Mouse (Mus musculus): Measurements from ENCODE around the gene Insl3.
A peak's percentile ranks its signal among the peaks of the same experiment; 100 is the strongest.

Gene Insl3

GRCm38 (mm10) chr8:71689028-71689427 lies at the start of gene Insl3:
TSS of gene Insl3 (plus strand) at chr8:71689214.
- no peak for DNase-seq (ENCODE audit: low read depth, low spot score)

- DNase-seq (ENCODE audit: low read depth, low spot score) = no peak
Measured at GRCm38 (mm10) chr8:71639318-71639717, 49.7 kb upstream of the Insl3 start.

- DNase-seq (ENCODE audit: low read depth, low spot score) = no peak
Measured at GRCm38 (mm10) chr8:71645510-71645909, 43.5 kb upstream of the Insl3 start.

DNA sequence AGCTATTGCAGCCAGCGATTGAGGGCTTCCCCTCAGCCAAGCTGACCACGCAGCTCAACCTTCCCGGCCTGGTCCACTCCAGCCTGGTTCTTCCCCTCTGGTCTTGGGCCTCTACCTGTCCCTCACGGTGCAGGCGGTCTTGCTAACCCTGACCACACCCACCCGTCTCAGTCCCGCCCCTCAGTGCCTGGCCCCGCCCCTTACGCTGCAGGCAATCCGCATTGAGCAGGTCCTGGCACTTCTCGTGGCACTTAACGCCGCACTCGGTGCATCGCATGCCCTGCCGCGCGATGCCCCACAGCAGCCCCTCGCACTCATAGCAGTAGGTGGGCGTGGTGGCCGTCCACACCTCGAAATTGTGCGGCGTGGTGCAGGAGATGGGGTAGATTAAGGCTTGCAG lies 34.4 kb upstream of the Insl3 start:
- peak; percentile 77 for DNase-seq (ENCODE audit: low read depth, low spot score)

DNA sequence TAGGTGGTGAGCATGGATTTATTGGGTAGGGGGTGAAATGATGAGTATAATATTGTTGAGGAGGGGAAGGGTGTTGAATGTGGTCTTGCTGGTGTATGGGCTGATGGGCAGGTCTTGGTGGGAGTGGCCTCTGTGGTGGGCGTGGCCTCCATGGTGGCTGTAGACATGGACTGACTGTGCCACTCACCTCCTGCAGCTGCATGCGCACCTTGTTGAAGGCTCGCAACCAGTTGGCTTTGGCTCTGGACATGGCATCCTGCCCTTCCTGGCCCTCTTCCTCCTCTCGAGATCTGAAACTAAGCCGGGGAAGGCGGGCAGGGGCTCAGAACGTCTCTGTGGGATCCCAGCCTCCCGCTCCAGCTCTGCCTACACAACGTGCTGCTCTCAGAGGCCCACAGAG lies 31.2 kb upstream of the Insl3 start:
- no peak for DNase-seq (ENCODE audit: low read depth, low spot score)

- DNase-seq (ENCODE audit: low read depth, low spot score) = no peak
Measured at GRCm38 (mm10) chr8:71658515-71659049, 30.4 kb upstream of the Insl3 start.

DNA sequence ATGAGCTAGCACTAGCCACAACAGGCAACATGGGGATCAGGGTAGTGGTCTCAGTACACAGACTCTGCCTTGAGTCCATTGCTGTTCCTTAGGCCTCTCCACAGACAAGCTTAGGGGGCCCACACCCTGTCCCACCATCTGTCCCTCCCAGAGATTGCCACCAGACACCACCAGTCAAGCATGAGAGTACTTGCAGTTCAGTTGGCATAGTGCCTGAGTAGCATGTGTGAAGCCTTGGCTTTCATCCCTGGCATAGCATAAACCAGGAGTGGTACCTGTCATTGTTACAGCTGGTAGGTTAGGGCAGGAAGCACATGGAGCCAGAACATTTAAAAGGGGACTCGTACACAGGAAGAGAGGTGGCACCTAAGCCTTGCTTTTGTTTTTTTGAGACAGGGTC lies 29.3 kb upstream of the Insl3 start:
- no peak for DNase-seq (ENCODE audit: low read depth, low spot score)

DNA sequence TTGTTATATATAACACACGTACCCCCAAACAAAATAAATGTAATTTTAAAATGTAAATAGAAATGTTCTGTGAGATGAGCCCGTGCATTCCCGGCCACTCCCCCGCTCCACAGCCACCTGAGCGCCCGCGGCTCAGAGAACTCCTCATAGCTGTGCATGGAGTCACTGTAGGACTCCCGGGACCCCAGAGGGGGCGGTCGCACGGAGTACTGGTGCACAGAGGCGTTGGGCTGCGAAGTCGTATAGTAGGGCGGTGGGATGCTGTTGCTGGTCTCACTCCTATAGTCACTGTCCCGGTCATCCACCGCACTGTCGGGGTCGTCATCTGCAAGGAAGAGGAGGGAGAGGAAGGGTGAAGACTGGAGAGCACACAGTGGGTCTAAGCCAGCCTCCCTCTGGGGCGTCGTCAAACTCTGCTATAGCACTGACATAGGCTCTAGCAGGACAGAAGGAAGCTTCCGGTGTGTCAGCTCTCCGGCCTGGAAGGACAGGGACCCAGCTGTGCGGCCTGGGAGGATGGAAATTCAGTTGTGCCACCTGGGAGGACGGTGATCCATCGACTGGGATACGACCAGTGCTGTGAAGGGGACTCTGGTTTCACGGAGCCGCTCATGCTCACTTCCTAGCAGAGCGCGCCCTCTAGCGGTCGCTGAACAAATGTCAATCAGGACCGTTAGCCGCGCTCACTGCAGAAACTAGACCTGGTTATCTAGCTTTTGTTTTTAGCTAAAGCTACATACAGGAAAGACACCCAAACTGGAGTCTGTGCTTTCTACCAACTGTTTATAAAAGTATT lies 28.5 kb upstream of the Insl3 start:
- DNase-seq (ENCODE audit: low read depth, low spot score) = peak; percentile 94

GRCm38 (mm10) chr8:71665331-71666130 lies 23.5 kb upstream of the Insl3 start:
- peak; percentile 98 for DNase-seq (ENCODE audit: low read depth, low spot score)

- no peak for DNase-seq (ENCODE audit: low read depth, low spot score)
Measured at GRCm38 (mm10) chr8:71666855-71667254, 22.2 kb upstream of the Insl3 start.

DNA sequence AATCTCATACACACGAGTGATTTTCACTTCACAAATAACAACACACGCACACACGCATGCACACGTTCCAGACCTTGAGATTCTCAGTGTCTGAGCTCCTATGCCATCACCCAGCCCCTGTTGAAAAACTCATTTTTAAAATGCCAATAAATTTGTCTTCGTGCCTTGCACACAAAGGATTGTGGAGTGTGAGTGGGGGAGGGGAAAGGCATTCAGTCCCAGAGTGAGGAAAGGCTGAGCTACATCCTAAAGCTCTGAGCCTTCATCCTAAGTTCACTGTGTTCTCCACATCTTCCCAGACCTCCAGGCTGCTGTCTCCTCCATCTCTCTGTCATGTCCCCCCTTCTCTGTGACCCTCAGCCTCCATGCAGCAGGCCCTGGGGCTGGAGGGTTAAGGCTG lies 21.8 kb upstream of the Insl3 start:
- no peak for DNase-seq (ENCODE audit: low read depth, low spot score)

DNA sequence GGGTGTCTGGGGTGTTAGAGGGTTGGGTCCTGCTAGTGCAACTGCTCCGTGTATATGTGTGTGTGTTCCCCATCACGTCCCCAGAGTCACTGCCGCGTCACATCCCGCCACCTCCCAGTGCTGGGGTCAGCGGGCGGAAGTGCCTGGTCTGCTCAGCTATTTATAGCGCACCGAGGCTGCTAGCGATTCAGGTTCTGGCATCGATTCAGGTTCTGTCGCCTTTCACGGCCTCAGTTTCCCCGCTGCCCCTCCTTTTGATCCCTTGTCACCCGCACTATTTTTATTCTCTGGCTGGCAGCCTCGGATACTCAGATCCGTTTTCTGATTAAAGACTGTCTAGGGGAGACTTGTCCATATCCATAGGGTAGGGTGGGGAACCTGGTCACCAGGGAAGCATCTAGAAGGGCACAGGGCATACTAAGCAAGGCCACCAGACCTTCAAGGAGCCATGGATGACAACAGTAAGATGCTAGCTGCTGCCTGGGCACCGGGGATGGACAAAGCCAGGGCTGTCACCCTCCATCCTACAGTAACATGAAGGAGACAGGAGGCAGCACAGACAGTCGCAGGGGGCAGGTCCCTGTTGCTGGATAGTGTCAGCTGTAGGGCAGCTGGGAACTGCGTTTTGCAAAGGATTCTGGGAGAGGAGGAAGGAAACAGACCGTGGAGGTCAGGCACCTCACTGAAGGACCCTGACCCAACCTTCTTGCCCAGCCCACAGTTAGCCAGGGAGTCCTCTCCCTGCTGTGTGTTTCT lies 20.6 kb upstream of the Insl3 start:
- no peak for DNase-seq (ENCODE audit: low read depth, low spot score)

DNA sequence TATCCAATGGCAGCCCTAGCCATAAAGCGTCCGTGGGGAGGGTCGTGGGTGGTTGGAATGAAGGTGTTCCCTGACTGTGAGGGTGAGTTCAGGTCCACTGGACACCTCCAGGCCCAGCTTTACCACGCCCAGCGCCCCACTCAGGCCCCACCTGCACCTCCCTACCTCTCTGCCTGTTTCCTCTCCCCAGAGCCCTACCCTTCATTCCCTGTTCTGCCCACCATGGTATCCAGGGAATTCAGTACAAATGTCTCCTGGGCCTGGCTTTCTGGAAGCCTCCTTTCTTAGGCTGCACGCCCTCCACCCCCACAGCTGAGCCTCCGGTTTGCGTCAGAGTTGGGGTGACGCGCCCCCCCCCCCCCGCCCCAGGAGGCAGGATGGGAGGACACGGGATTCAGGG lies 18.8 kb upstream of the Insl3 start:
- DNase-seq (ENCODE audit: low read depth, low spot score) = no peak

GRCm38 (mm10) chr8:71670621-71671548 lies 18.1 kb upstream of the Insl3 start:
- peak; percentile 96 for DNase-seq (ENCODE audit: low read depth, low spot score)

DNA sequence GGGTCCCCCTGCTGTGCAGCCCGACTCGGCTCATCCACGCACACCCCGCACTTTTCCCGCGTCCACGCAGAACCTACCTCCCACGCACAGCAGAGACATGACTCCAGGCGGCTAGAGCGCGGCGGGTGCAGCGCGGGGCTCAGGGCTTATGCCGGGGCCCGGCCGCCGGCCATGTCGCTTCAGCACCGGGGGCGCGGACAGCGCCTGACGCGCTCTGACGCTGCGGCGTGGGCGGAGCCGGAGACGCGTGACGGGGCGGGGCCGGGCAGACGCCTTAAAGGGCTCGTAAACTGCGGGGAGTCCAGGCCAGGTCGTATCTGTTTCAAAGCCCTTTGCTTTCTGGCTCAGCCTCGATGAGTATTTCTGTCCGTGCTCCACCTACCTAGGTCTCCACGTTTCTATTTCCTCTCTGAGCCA lies 17.5 kb upstream of the Insl3 start, which contains the start of gene Unc13a:
TSS of gene Unc13a (minus strand) at position 209 of the 417 bp plus-strand sequence.
- peak; percentile 93 for DNase-seq (ENCODE audit: low read depth, low spot score)

- DNase-seq (ENCODE audit: low read depth, low spot score) = no peak
Measured at GRCm38 (mm10) chr8:71672168-71672735, 16.8 kb upstream of the Insl3 start.

DNA sequence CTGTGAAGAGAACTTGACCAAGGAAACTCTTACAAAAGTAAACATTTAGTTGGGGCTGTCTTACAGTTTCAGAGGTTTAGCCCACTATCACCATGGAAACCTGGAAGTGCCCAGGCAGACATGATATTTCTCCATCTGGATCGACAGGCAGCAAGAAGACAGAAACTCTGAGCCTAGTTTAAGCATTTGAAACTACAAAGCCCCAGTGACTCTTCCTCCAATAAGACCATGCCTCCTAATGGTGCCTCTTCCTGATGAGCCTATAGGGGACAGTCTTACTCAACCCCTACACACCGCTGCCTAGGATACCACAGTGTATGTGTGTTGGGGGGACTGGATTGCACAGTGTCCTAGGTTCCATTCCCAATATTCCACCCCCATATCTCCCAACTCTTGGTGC lies 14.9 kb upstream of the Insl3 start:
- peak; percentile 69 for DNase-seq (ENCODE audit: low read depth, low spot score)

- no peak for DNase-seq (ENCODE audit: low read depth, low spot score)
Measured at GRCm38 (mm10) chr8:71675456-71676019, 13.5 kb upstream of the Insl3 start.

DNA sequence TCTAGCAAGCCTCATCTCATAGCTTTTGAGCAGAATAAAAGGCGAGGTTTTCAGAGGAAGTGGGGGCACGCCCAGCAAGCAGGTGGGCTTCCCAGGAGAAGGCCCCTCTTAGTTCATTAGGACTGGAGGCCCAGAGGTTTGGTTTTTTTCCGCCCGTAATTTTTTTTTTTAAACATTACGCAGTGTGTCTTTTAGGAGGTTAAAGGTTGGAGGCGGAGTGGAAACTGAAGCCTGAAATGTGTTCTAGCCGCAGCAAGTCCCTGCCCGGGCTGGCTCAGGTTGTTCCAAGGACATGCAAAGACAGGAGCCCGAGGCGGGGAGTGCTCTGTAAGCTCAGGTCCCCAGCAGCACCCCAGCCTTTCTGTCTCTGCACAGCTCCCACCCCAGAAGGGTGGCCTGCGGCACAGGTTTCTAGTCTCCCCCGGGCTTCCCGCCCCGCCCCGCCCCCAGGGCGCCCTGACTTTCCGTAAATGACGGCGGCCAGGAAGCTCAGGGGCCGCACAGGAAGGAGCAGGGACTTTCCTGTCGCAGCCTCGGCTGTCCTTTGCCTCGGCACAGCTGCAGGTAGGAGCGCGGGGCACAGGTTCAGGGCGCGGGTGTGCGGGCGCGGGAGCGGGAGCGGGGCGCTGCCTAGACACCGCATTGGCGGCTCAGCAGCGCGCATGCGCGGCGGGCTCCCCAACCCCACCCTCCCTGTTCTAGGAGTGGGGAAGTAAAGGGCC lies 12.8 kb upstream of the Insl3 start, which contains the start of gene Jak3:
TSS of gene Jak3 (plus strand) at position 277 of the 722 bp plus-strand sequence.
- peak; percentile 89 for DNase-seq (ENCODE audit: low read depth, low spot score)
